Mouse (Mus musculus) lung, postnatal 0 days (tissue): ENCODE data around the gene Hint1.

Experiments used
- CTCF ChIP-seq: IDR thresholded peaks from 2 replicates; pipeline ENCODE4 v1.5.1; 2016; ENCODE audit warnings: antibody characterized with exemption, mild to moderate bottlenecking
- EP300 ChIP-seq: IDR thresholded peaks from 2 replicates; pipeline ENCODE4 v1.6.1; 2016; ENCODE audit warnings: antibody characterized with exemption, mild to moderate bottlenecking, control low read depth

- TF ChIP-seq CTCF (no peak), EP300 (no peak)
Observed at GRCm38 (mm10) chr11:54844959-54845358, 21.2 kb upstream of the Hint1 start.
